Mouse (Mus musculus): Measurements from ENCODE around the gene Esyt2. TPM values are rescaled to one million over a fixed set of nuclear protein-coding genes. Genes with fewer than 3 reads are reported as not detected.
"Not testable (repeated sequence)": the region's sequence is repeated elsewhere in the genome, so short reads cannot be mapped to it uniquely, and the experiment has no call there.

The Esyt2 gene
- 10 to 100 TPM; 56.8 to 62.1 TPM for total RNA-seq (2021)

DNA sequence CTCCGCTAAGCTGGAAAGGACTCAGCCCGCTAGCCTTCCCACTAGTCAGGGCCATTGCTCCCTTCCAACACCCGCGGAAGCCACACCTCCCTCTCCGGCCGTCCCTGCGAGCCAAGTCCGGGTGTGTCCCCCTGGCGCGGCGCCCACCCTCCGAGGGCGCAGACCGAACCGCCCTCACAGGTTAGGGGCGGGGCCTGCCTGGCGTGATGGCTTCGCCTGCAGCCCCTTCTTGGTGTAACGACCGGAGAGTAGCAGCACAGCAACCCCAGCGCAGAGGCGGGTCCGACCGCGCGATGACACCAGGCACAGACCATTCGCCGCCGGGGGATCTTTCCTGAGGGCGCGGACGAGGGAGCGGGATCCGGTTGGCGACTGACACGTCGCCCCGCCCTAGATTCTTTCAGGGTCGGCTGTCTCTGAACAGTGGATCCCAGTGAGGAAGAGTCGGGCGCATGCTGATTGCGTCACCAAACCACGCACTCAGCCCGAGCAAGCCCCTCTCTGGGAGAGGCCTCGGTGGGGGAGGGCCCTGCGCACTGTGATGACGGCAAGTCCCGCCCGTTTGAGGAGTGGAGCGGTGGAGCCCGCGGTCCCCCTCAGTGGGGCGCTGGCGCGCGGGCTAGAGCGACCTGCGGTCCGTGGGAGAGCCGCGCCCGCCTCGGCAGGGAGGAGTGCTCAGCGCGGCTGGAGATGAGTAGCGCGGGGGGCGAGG, at the start of gene Esyt2:
Gene Esyt2, plus strand, starts transcription at position 544 of the 712 bp plus-strand sequence.
- intact Hi-C loops (cut with DNase I): loop anchor here (5.0 kb wide), 1 partner anchor 336 kb away; no protein-coding TSS in a partner anchor
- peak; percentile 99 to 100 for DNase-seq (ENCODE audit: extremely low spot score in 1 of 2, low spot score in 2 of 2)

DNA sequence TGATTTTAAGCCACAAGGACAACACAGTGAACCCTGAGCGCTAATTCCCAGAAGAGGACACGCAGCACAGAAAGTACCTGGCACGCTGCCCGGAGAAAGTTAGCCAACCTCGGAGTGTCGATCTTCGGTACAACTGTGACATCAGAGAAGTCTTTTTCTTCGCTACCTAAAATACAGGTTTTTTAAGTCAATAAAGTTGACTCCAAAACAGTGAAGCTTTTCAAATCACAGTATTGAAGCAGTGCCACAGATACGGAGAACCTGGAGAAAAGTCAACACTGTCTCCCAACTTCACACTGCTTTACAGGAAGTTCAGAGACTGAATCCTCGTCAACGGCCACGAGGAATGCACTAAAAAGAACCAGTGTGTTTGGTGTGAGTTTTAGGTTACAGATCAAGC, 49.4 kb upstream of the Esyt2 start:
- peak in 1 of 2 experiments; percentile 62 for DNase-seq (ENCODE audit: extremely low spot score in 1 of 2, low spot score in 2 of 2)
- intact Hi-C loops (cut with DNase I): no loop called here

DNA sequence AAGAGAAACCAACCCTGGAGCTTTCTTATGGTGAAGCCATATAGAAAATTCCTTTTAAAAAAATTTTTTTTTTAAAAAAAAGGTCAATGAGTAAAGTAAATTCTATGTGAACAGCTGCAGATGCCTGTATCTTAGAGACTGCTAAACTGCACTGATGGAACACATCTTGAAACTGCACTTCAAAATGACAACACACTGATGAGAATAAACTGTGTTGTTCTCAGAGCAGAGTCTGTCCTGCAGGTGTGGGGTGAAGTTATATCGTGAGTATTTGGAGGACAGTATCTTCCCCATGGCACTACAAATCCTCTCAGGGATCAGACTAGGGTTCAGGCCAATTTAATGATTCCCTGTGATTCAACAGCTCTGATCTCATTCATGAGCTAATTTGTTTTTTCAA, 48.9 kb upstream of the Esyt2 start:
- no peak for DNase-seq (ENCODE audit: extremely low spot score in 1 of 2, low spot score in 2 of 2)
- intact Hi-C loops (cut with DNase I): no loop called here

DNA sequence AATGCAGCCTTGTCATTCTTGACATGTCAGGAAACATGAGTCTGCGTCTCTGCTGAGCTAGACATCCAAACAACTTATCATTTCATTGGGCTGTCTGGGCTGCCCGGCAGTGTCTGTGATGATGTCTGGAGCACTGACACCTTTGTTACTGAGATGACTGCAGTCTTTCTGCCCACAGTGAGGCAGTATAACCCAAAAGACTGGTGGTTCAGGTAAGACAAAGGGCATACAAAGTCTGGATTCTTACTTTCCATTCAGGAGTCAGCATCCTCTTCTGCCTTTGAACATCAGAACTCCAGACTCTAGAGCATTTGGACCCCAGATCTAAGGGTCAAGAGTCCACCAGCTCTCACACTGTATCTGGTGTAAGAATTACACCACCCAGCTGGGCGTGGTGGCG, 45.6 kb upstream of the Esyt2 start:
- no peak for DNase-seq (ENCODE audit: extremely low spot score in 1 of 2, low spot score in 2 of 2)
- intact Hi-C loops (cut with DNase I): no loop called here

DNA sequence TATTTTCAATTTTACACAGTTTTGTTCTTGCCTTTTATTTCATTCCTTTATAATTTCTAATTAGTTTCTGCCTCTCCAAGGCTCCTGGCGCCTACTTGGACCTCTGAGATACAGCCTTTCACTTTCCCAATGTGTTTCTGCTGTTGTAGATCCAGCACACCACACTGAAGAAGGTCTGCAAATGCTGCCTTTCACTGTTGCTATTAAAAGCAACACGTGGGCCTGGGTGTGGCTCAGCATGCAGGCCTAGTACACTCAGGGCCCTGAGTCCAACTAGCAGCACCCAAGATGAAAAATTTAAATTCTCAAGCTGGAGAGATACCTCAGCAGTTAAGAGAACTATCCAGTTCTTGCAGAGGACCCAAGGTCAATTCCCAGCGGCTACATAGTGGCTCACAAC, 44.3 kb upstream of the Esyt2 start:
- DNase-seq (ENCODE audit: extremely low spot score in 1 of 2, low spot score in 2 of 2): no peak
- intact Hi-C loops (cut with DNase I): no loop called here

- DNase-seq (ENCODE audit: extremely low spot score in 1 of 2, low spot score in 2 of 2): no peak
- intact Hi-C loops (cut with DNase I): no loop called here
These were observed 42.6 kb upstream of the Esyt2 start for GRCm38 (mm10) chr12:116238370-116238769.

DNA sequence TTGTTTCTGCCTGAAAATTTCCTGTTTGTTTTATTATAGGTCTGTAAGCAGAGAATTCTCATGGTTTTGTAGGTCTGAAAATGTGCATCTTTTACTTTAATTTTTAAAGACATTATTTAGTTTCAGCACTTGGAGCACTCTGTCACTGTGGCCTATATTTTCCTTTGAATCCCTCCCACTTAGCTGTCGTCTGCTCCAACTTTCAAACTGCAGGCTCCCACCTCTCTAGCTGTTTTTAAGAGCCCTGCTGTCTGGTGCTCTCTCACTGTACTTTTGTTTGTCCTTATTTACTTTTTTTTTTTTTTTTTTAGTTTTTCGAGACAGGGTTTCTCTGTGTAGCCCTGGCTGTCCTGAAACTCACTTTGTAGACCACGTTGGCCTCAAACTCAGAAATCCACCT, 42.2 kb upstream of the Esyt2 start:
- intact Hi-C loops (cut with DNase I): no loop called here
- DNase-seq (ENCODE audit: extremely low spot score in 1 of 2, low spot score in 2 of 2): no peak

GRCm38 (mm10) chr12:116244601-116245000, 36.4 kb upstream of the Esyt2 start:
- intact Hi-C loops (cut with DNase I): no loop called here
- DNase-seq (ENCODE audit: extremely low spot score in 1 of 2, low spot score in 2 of 2): no peak

DNA sequence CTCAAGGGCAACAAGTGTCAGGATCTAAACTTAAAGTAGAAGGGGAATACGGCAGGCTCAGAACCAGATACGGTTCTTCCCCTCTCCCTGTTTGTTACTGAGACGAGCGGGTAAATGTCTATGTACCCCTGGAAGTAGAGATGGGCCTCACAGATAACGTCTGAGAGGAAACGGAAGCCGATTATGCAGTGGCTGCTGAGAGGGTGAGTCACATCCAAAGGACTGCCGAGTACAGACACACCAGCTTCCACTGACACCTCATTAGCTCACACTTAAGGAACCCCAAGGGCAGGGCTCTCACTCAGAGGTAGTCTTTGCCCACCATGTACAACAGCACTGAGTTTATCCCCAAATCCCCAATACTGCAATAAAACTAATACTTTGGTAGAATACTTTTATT, 26.3 kb upstream of the Esyt2 start:
- intact Hi-C loops (cut with DNase I): no loop called here
- no peak for DNase-seq (ENCODE audit: extremely low spot score in 1 of 2, low spot score in 2 of 2)

DNA sequence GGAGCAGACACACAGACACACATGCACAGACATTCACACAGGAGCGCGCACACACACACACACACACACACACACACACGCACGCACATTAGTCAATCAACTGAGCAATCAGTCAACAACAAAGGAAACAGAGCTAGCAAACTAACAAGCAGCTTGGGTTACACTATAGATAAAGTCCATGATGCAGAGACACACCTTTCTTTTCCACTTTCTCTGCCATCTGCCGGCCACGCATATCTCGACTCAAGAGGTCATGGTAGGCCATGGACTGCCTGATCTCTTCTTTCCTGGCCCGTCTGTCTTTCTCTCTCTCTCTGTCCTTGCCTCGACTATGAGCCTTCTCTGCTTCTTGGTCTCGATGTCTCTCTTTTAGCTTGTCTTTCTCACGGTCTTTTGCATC, 25.4 kb upstream of the Esyt2 start:
- intact Hi-C loops (cut with DNase I): no loop called here
- no peak for DNase-seq (ENCODE audit: extremely low spot score in 1 of 2, low spot score in 2 of 2)

DNA sequence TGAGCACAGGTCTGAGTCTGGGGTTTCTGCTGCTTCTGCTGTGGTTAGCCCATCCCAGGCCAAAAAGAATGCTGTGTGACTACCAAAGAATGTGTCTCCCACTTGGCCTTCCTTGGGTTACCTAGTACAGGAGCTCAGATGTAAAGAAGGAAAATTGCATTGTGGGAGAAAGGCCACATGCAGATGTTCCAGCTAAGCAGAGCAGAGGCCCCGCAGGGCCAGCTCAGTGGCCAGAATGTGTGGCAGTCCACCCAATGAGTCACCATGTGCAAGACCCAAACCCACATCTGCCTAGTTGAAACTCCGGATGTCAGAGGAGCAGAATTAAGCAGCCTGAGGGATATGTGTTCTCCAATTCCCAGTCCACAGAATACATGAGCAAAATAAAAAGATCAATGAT, 22.7 kb upstream of the Esyt2 start:
- intact Hi-C loops (cut with DNase I): no loop called here
- no peak for DNase-seq (ENCODE audit: extremely low spot score in 1 of 2, low spot score in 2 of 2)

GRCm38 (mm10) chr12:116262555-116263341, 18.2 kb upstream of the Esyt2 start, which contains the start of gene Wdr60:
Wdr60 (minus strand) TSS chr12:116263022.
- DNase-seq (ENCODE audit: extremely low spot score in 1 of 2, low spot score in 2 of 2): peak; percentile 77 to 92
- intact Hi-C loops (cut with DNase I): no loop called here

DNA sequence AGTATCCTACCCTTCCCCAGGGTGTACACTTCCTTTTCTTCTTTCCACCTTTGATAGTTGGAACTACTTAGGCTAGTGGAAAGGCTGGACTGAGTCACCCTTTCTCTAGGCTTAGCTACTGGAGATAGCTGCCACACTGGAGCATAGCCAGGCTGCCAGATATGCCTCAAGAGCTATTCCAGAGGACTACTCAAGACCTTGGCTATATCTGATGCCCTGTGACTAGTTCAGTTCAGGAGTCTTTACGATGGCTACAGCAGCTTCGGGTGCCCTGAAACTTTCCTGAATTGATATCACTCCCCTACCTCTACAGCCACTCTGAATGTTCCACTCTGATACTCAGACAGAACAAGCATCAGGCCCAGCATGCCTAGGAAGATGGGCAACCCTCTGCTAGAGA, 16.2 kb upstream of the Esyt2 start:
- intact Hi-C loops (cut with DNase I): no loop called here
- no peak for DNase-seq (ENCODE audit: extremely low spot score in 1 of 2, low spot score in 2 of 2)

- no peak for DNase-seq (ENCODE audit: extremely low spot score in 1 of 2, low spot score in 2 of 2)
- intact Hi-C loops (cut with DNase I): no loop called here
These were observed 15.7 kb upstream of the Esyt2 start for GRCm38 (mm10) chr12:116265275-116265674.

DNA sequence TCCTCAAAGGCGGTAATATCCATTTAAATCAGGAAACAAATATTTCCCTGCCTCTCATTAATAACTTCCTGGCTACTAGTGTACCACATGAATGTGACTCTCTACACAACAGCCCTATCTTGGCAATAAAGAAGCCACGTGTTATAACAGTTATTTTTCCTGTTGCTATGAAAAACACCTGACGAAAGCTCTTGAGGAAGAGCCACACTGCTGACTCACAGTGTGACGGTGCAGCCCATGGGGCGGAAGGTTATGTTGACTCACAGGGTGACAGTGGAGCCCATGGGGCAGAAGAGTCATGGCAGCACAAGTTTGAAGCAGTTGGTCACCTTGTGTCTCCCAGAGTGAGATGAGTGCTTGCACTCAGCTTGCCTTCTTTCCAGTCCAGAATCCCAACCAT, 11.5 kb upstream of the Esyt2 start:
- intact Hi-C loops (cut with DNase I): no loop called here
- no peak for DNase-seq (ENCODE audit: extremely low spot score in 1 of 2, low spot score in 2 of 2)

GRCm38 (mm10) chr12:116270538-116270937, 10.5 kb upstream of the Esyt2 start:
- intact Hi-C loops (cut with DNase I): no loop called here
- no peak for DNase-seq (ENCODE audit: extremely low spot score in 1 of 2, low spot score in 2 of 2)

GRCm38 (mm10) chr12:116271071-116271470, 9.9 kb upstream of the Esyt2 start:
- intact Hi-C loops (cut with DNase I): no loop called here
- DNase-seq (ENCODE audit: extremely low spot score in 1 of 2, low spot score in 2 of 2): no peak

DNA sequence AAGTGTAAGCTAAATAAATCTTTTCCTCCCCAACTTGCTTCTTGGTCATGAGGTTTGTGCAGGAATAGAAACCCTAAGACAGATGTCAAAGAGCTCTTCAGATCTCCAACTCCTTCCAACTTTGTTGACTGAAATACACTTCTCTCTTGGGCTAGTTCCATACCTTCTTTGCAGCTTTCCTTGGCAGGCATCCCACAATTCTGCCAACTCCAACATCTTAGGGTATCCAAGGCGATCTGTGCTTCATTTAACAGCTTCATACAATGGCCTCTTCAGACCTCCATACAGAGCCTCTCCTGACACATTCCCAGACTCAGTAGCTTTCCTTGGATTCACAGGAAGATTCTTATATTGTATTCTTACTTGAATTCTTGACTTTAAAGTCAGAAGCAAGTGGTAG, 7.3 kb upstream of the Esyt2 start:
- no peak for DNase-seq (ENCODE audit: extremely low spot score in 1 of 2, low spot score in 2 of 2)
- intact Hi-C loops (cut with DNase I): no loop called here

DNA sequence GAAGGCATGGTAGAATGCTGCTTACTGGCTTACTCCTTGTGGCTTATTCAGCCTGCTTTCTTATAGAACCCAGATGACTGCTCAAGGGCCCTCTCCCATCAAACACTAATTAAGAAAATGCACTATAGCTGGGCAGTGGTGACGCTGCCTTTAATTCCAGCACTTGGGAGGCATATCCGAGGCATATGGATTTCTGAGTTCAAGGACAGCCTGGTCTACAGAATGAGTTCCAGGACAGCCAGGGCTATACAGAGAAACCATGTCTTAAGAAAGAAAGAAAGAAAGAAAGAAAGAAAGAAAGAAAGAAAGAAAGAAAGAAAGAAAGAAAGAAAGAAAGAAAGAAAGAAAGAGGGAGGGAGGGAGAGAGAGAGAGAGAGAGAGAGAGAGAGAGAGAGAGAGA, 5.9 kb upstream of the Esyt2 start, which contains the start of gene Gm11027:
Gene Gm11027, plus strand, starts transcription at position 301 of the 400 bp plus-strand sequence.
- DNase-seq (ENCODE audit: extremely low spot score in 1 of 2, low spot score in 2 of 2); intact Hi-C loops (cut with DNase I): not testable (repeated sequence)

DNA sequence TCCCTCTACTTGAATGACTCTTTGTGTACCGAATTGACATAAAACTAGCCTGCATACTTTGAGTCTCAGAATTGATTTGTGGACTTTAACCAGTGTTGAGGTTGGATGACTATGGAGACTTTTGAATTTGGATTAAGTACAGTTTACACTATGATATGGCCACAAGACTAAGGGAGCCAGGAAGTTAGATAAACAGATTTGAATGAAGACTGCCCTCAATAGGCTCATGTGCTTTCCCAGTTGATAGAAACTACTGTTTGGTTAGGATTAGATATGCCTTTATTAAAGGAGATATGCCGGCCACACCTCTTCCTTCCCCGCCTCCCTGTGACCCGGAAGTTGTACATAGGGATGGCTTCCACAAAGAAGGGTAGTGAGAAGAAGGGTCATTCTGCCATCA, 5.4 kb upstream of the Esyt2 start:
- DNase-seq (ENCODE audit: extremely low spot score in 1 of 2, low spot score in 2 of 2): no peak
- intact Hi-C loops (cut with DNase I): no loop called here

All from left cerebral cortex, postnatal 10 days (tissue).